Mouse (Mus musculus): ENCODE results near the gene Pecam1. TPM values are rescaled to one million over a fixed set of nuclear protein-coding genes. Genes with fewer than 3 reads are reported as not detected.

Pecam1 gene
- total and polyA plus RNA-seq, 3 experiments = 18.4 to 22.3 (median 19.2) TPM

DNA sequence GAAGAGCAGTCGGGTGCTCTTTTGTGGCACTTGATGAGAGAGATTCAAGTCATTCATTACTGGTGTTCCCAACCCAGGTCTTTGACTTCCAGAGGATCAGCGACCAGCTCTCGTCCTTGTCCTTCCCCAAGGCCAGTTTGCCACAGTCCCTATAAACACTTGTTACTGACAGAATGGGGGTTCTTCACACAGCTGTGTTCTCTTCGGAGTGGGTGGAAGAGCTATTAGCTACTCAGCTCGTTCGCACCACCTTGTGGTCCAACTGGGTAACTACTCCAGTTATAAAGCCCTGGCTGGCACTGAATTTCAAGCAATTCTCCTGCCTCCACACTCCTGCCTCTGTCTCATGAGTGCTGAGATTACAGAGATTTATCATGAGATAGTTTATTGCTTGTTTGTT, 122.7 kb downstream of the Pecam1 start:
- TF ChIP-seq EP300 (IDR thresholded peaks at IDR 0.05; ENCODE audit: low read length) (no peak), MAX (IDR thresholded peaks at IDR 0.05; ENCODE audit: low read length) (no peak), JUN (IDR thresholded peaks at IDR 0.05; ENCODE audit: insufficient read depth, low read depth, low read length) (no peak), ELF1 (IDR thresholded peaks at IDR 0.05; ENCODE audit: low read depth, low read length) (no peak), UBTF (IDR thresholded peaks at IDR 0.05; ENCODE audit: low read depth, low read length) (no peak), RCOR1 (conservative IDR thresholded peaks at IDR 0.05; ENCODE audit: low read depth, low read length) (no peak), SMC3 (IDR thresholded peaks at IDR 0.05; ENCODE audit: low read depth, low read length) (peak; percentile 96), USF2 (conservative IDR thresholded peaks at IDR 0.05; ENCODE audit: low read depth, low read length) (no peak), CTCF (conservative IDR thresholded peaks at IDR 0.05 in 1 of 2, IDR thresholded peaks at IDR 0.05 in 1 of 2; ENCODE audit: low read depth in 2 of 2, low read length in 2 of 2) (peak; percentile 93 to 98), E2F4 (IDR thresholded peaks at IDR 0.05; ENCODE audit: insufficient replicate concordance, low read depth, low read length) (no peak), CHD2 (IDR thresholded peaks at IDR 0.05; ENCODE audit: low read length) (no peak), MEF2A (IDR thresholded peaks at IDR 0.05; ENCODE audit: borderline replicate concordance, low read depth, low read length) (peak; percentile 32; the same call in 1 of the 2 replicates), IRF4 (IDR thresholded peaks at IDR 0.05; ENCODE audit: low read depth, low read length) (peak; percentile 55; the same call in 1 of the 2 replicates), JUND (conservative IDR thresholded peaks at IDR 0.05; ENCODE audit: low read depth, low read length) (peak; percentile 58), KAT2A (IDR thresholded peaks at IDR 0.05; ENCODE audit: insufficient replicate concordance, low read length) (no peak), MXI1 (IDR thresholded peaks at IDR 0.05; ENCODE audit: low read depth, low read length) (0 out of 2 replicates have a peak, but pooled peaks have one; percentile 30), PAX5 (IDR thresholded peaks at IDR 0.05; ENCODE audit: low read length) (no peak), NRF1 (IDR thresholded peaks at IDR 0.05; ENCODE audit: low read depth, low read length) (0 out of 2 replicates have a peak, but pooled peaks have one; percentile 30), GABPA (IDR thresholded peaks at IDR 0.05; ENCODE audit: insufficient replicate concordance, low read depth, low read length) (no peak), MYC (IDR thresholded peaks at IDR 0.05; ENCODE audit: low read depth, low read length) (peak; percentile 70; the same call in 1 of the 2 replicates), POLR2A (IDR thresholded peaks at IDR 0.05; ENCODE audit: low read depth, low read length) (no peak), NELFE (IDR thresholded peaks at IDR 0.05; ENCODE audit: low read depth, low read length) (peak; percentile 46; the same call in 1 of the 2 replicates), CHD1 (IDR thresholded peaks at IDR 0.05; ENCODE audit: low read depth, low read length) (no peak), ZC3H11A (IDR thresholded peaks at IDR 0.05; ENCODE audit: low read depth, low read length) (peak; percentile 92), ZKSCAN1 (IDR thresholded peaks at IDR 0.05; ENCODE audit: borderline replicate concordance, low read depth, low read length) (no peak), ZNF384 (IDR thresholded peaks at IDR 0.05; ENCODE audit: low read depth, low read length) (peak; percentile 58; the same call in 1 of the 2 replicates), TBP (conservative IDR thresholded peaks at IDR 0.05; ENCODE audit: low read depth, low read length) (no peak), SIN3A (IDR thresholded peaks at IDR 0.05; ENCODE audit: low read length) (peak; percentile 83; the same call in 1 of the 2 replicates), RAD21 (IDR thresholded peaks at IDR 0.05; ENCODE audit: low read depth, low read length) (no peak; the same call in none of the 2 replicates), USF1 (IDR thresholded peaks at IDR 0.05; ENCODE audit: low read depth, low read length) (no peak), MAFK (IDR thresholded peaks at IDR 0.05; ENCODE audit: insufficient replicate concordance, low read length) (no peak), ETS1 (conservative IDR thresholded peaks at IDR 0.05; ENCODE audit: low read depth, low read length) (no peak), ZMIZ1 (IDR thresholded peaks at IDR 0.05; ENCODE audit: low read depth, low read length) (no peak), BHLHE40 (IDR thresholded peaks at IDR 0.05; ENCODE audit: low read depth, low read length) (no peak), POLR2AphosphoS2 (IDR thresholded peaks at IDR 0.05; ENCODE audit: low read depth, low read length) (no peak), TCF12 (IDR thresholded peaks at IDR 0.05; ENCODE audit: low read depth, low read length) (0 out of 2 replicates have a peak, but pooled peaks have one; percentile 44), MAZ (IDR thresholded peaks at IDR 0.05; ENCODE audit: low read depth, low read length) (peak; percentile 73; the same call in 1 of the 2 replicates), HCFC1 (IDR thresholded peaks at IDR 0.05; ENCODE audit: low read depth, low read length) (no peak)
- Histone ChIP-seq H3K4me3 (replicated peaks in 1 of 3; ENCODE audit: low read depth in 2 of 3, low read length in 2 of 3, poor library complexity in 1 of 3) (no peak overlapping the region), H3K36me3 (replicated peaks in 1 of 2; ENCODE audit: control insufficient read depth in 1 of 2, insufficient read depth in 1 of 2, low read length in 1 of 2) (no peaks in the 10 kb centered on the region), H3K4me2 (ENCODE audit: insufficient read depth, low read depth, poor library complexity, severe bottlenecking) (no peak overlapping the region), H3K4me1 (ENCODE audit: control insufficient read depth in 1 of 2, insufficient read depth in 2 of 2) (peaks cover 0 to 4% of the 10 kb centered on the region in 2 experiments; a peak in 2 of 4 replicates), H3K27me3 (replicated peaks) (no peaks in the 10 kb centered on the region), H3K79me2 (replicated peaks; ENCODE audit: control insufficient read depth, extremely low read depth, insufficient read depth, poor library complexity, severe bottlenecking) (no peaks in the 10 kb centered on the region), H3K9ac (ENCODE audit: insufficient read depth, low read depth) (no peak overlapping the region), H3K9me3 (replicated peaks; ENCODE audit: low read length) (no peaks in the 10 kb centered on the region), H3K27ac (ENCODE audit: insufficient read depth, low read depth) (no peak overlapping the region)
- dilution Hi-C loops (cut with MboI; ENCODE audit: extremely low pct_ligation_motif_present, extremely low pct_unique_long_range_greater_than_20kb, low sequenced_read_pairs) (no loop called here), in situ Hi-C loops (cut with MboI; ENCODE audit: low pct_ligation_motif_present, low pct_unique_long_range_greater_than_20kb, low sequenced_read_pairs) (loop anchor here (5.0 to 25.0 kb wide), 3 partner anchors 110 to 335 kb away; no protein-coding TSS in a partner anchor)
- DNase-seq (ENCODE audit: extremely low read depth) = peak; percentile 85

Measured in CH12.LX (cell line).